Mouse (Mus musculus): ENCODE results near the gene Lrba.

Lrba gene

DNA sequence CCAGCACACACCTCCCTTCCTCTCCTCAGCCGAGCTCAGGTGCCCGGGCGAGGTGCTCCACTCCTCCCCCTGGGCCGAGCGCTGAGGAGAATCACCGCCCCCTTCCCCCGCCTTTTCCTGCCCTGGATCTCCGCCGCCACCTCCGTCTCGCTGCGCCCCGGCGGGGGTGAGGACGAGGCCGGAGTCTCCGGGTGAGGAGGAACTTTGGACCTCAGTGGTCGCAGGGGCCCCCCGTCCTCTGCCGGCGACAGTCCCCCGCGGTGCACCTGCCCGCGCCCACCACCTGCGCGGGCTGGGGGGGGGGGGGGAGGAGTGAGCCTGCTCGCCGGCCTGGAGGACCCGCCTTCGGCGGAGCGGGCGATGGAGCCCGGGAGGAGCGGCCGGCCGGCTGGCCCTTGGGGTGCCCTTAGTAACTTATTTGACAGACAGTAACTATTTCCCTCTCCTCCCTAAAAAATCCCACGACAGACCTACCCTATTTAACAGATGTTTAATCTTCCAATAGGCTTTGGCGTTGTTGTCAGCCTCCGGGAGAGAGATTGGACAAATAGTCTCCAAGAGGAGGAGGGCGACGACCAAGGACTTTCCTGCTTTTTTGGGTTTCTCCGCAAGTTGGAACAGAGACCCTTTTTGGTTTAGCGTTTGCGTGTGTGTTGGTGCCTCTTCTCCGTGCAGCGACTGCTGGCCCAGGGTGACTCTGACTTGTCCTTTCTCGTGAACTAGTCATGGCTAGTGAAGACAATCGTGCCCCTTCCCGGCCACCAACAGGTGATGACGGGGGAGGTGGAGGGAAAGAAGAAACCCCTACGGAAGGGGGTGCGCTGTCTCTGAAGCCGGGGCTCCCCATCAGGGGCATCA, at the start of gene Lrba:
TSS of gene Lrba (plus strand) at position 117 of the 858 bp plus-strand sequence.
- peak; percentile 85 for DNase-seq

DNA sequence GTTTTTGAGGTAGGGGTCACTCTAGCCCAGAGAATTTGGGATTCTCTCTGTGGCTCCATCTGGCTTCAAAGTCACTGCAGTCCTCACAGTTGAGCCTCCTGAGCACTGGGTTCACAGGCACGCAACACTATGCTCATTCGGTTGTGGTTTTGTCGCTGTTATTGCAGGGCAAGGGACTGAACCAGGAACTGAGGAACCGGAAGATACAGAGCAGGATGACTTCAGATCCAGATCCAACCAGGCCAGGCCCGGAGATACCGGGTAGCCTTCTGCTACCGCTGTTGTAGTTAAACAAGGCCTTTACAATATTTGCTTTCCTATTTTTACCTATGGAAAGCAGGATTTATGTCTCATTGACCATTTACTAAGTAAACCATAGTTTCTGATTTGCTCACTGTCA, 44.8 kb upstream of the Lrba start:
- no peak for DNase-seq

DNA sequence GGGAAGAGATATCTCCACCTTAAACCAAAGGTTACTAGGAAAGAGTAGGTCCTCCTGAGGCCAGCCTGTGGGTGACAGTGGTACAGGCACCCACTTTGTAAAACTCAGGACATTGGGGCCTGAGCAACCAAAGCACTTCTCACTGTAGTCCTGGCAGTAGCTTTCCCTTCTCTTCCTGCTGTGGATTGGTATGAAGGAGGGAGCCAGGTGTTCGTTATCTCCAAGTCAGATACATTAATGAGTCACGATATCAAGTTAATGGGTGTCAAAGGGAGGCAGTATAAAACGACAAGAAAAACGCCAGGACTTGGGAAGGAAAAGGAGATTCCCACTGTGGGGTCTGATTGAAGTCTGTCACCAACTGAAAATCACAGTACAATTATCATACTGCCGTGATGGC, 43.4 kb upstream of the Lrba start:
- no peak for DNase-seq

DNA sequence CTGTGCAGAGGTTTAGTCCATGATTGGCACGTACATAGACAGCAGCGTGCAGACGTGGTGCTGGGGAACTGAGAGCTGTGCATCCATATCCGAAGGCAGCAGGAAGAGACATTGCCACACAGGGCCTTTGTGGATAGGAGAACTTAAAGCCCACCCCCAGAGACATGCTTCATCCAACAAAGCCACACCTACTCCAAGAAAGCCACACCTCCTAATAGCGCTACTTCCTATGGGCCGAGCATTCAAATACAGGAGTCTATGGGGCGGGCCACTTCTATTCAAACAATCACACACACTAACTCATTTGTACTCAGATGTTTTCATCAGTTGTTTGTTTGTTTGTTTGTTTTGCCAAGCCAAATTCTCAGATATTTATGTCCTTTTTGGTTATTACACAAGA, 39.9 kb upstream of the Lrba start:
- DNase-seq: no peak

DNA sequence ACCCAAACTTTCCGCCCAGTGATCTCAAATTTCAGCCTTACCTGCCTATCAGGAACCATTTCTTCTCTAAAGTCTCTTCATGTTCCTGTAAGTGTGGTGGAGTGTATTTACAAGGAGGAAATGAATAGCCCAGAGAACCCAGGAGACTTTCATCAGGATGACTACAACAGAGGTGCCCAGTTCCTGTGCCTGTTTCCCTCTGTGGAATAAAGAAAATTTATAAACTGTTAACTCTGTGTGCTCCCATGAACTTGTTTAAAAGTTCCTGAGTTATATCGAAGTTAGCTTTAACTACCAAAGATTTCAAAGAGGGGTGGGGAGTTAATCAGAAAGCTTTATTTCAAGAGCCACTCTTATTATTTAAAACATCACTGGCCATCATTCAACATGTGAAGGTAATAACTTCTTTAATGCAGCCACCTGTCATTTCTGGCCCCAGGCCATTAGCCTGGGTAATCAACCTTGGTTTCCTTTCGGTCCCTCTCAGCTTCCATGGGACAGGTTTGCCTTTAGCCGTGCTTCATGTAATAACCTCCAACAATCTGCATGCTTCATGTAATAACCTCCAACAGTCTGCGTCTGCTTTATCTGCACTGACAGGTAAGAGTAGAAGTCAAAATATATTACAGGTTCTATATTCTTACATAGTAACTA, 36.6 kb upstream of the Lrba start:
- DNase-seq: no peak

DNA sequence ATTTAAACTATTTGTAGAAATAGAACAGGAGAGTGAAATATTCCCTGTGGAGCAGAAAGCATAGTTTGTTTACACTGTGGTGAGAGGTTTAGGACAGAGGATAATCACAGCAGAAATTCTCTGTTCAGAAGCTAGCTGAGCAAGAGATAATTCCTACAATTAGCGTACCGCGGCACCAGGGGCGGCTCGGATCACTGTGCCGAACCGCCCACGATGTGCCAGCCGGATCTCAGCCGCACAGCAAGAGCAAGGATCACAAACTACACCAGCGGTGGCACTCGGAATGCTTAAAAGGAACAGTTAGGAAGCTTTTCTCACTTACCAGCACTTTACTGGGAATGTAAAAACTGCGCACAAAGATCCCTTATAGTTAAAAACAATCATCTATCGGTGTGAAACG, 28.5 kb upstream of the Lrba start:
- DNase-seq: no peak

DNA sequence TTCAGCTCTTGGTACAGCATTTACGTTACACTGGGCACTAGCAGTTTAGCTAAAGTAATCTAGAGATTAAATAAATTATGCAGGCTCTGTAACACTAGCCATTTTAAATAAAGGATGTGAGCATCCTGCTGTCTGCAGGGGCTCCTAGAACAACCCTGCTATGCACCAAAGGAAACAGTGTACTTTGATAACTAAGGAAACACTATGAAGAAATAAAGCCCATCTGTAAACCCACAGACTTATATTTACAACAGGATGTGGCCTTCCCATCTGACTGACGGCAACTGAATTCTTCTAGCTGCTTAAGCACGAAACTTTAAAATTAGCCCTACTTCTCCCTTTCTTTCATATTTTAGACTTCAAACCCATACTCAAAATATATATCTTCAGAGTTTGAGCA, 28.0 kb upstream of the Lrba start:
- DNase-seq: no peak

DNA sequence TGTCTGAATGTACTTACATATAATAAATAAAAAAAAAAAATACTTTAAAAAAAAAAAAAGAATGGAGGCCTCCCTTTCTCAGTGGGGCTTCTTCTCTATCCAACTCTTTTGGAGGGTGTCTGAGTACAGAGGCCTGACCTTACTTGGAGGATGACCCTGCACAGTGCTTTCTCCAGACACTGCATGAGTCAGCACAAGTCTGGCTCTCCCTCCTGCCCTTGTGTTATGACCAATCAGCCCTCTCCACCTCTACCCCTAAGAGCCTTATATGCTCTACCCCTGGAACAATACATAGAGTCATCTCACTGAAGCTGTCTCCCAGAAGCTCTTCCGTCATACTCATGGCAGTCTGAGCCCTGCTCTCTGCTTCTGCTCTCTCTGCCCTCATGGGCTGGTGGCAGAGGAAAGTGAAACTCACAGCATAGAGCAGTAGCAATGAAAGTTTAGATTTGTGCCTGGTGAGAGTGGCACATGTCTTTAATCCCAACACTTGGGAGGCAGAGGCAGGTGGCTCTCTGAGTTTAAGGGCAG, 22.8 kb upstream of the Lrba start:
- no peak for DNase-seq

DNA sequence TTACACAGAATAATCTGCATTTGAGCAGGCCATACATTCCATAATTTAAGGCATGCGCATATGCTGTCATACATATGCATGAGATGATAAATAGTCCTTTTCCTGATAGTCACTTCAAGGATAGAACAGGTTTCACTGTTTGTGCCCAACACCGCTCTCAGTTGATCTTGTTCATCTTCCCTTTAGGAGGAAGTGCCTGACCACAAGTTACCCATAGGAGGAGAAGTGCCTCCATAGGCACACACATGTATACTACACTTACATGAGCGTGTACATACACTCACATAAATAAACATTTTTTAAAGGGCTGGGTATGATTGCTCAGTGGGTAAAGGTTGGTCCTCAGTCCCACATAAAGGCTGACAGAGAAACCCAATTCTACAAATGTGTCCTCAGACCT, 22.0 kb upstream of the Lrba start:
- DNase-seq: no peak

DNA sequence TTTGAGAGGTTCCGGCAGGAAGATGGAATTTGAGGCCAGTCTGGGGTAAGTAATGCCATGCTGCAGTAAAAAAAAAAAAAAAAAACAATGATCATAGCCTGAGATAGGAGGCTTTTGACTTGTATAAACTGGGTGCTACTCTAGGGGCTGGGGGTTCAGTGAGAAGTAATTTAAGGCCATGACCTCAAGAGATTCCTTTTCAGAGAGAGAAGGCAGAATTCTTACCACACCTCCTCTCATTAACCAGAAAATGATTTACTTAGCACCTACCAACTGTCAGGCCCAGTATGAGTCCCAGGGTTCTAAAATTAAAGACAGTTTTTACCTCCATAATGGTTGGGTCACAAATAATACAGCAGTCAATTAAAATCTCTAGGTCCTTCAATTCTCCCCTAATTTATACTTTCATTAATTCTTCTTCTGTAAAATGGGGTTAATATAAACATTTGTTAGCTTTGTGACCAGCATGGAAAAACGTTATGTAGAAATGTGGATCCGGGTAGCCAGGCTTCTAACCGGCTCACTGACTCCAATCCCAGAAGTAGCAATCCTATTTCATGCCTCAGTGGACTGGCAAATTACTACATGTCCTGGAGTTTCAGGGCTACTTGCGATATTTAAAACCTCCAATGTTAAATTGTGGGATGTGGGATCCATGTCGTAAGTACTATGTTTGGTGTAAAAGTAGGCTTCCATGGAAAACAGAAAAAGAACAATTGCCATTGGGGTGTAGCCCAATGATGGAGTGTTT, 19.7 kb upstream of the Lrba start:
- peak; percentile 59 for DNase-seq

DNA sequence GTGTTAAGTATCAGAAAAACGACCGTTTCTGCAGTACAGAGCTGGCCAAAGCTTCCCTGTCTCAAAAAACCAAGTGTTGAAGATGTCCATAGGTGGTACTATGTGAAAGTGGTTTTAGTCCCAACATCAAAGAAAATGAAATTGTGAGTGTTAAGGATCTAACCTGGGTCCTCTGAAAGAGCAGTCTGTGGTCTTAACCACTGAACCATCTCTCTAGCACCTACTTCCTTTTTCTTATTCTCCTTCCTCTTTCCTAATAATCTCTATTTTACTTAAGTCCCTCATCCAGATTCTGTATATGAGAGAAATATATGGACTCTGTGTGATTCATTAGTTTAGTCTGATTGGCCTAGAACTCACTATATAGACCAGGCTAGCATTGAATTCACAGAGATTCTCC, 17.9 kb upstream of the Lrba start:
- no peak for DNase-seq

DNA sequence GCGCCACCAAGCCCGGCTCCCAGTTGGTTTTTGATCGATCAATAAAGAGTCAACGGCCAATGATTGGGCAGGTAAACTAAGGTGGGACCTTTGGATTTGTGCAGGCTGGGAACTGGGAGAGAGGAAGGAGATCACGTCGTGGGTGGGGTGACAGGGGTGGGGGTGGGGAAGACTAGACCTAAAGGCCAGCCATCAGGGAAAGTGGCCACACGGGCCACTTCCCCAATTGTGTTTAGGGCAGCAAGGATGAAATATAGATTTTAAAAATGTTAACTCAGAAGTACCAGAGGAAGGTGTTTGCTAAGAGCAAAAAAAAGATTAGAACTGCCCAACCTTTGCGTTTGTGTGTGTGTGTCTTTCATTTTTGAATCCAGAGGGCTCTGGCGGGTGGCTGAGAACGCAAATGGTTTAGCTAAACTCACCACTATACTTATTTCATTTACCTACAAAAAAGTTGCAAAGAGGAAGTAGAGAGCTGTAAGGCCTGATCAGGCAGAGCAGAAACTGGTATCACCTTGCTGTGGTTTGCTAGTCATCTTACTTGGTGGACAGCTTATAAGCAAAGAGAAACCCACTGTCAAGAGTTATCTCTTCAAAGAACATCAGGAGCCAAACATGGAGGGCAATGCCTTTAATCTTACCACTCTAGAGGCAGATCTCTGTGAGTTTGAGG, 14.1 kb upstream of the Lrba start:
- no peak for DNase-seq

DNA sequence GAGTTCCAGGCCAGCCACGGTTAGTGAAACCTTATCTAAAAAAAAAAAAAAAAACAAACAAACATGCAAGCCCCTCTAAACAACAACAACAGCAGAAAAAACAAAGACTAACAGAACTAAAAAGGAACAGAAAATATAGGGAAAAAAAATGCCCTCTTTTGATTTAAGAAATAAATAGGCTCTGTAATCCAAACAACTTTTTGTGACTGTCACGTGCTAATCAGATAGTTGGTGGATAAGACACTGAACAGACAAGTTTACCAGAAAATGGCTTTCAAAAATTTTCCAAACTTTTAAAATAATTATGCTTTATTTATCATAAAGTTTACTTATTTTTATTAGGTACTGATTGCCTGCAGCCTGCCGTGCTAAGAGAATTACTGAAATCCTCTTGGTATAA, 13.5 kb upstream of the Lrba start:
- no peak for DNase-seq

DNA sequence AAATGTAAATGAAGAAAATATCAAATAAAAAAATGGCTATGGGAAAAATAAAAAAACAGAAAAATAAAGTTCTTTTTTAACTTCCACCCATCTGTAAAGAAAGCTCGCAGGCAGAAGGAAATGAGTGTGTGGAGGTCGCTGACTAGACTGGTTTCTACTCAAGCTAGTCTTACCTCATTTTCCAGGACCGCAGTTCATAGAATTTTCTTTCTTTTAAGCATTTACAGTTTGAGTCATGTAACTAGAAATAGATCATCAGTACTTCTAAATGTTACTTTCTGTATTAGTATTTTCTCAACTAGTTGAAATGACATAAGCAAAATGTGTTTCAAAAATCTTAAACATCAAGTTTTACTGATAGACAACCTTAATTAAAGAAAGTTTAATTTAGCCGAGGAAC, 10.2 kb upstream of the Lrba start:
- no peak for DNase-seq

DNA sequence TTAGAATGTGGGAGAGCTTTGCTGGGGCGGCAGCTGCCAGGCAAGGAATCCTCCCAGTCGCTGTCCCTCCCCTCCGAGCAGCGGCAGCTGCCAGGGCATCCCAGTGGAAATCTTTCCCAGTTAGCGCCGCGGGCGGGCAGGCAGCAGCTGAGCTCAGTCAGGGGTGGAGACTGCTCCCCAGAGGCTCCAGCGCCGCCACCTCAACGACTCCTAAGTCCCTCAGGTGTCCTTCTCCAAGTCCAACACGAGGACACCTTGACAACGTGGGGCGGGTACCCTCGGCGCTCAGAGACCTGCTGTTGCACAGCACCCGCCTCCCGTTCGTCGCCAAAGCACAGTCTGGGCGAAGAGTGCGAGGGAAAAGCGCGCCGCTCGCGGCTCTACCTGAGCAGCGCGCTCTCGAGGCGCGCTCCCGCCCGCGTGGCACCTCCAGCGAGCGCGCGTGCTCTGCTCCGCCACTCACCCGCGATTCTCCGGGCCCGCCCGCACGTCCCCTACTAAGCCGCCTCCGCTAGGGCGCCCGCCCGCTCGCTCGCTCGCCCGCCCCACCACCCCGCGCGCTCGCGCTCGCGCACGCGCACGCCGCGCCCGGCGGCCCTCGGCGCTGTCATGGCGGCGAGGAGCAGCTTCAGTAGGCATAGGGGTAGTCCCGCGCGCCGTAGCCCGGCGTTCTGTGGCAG, 706 bp upstream of the Lrba start:
- peak; percentile 95 for DNase-seq

DNA sequence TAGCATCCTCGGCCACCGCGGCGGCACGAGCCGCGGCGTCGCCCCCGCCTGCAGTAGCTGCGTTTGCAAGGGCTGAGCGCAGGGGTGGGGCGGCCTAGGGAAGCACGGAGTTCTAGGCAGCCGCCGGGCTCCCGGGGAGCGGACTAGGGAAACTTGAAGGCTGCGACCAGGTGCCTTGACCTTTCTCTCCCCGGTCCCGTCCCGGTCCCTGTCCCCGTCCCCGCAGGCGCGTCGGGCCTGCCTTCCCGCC, 241 bp upstream of the Lrba start:
- DNase-seq: no peak

DNA sequence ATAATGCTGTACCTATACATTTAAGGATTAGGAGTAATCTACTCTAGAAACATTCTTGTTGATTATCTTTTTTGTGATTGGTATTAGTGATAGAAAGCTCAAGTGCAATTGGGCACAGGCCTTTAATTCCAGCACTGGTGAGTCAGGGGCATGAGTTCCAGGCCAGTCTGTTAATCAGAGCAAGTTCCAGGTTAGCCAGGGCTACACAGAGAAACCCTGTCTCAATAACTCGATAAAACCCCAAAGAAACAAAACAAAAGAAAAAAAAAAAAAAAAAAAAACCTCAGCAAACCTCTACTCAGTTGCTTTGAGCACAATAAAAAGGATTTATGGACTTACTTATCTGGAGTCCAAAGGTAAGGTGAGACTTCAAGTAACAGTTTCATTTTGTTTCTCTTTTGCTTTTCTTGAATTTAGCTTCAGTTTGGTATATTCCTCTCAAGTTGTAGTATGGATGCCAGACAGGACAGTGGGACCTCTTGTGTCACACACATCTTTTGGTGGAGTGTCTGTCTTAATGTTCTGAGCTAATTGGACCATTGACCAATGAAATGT, 7.1 kb downstream of the Lrba start:
- no peak for DNase-seq

DNA sequence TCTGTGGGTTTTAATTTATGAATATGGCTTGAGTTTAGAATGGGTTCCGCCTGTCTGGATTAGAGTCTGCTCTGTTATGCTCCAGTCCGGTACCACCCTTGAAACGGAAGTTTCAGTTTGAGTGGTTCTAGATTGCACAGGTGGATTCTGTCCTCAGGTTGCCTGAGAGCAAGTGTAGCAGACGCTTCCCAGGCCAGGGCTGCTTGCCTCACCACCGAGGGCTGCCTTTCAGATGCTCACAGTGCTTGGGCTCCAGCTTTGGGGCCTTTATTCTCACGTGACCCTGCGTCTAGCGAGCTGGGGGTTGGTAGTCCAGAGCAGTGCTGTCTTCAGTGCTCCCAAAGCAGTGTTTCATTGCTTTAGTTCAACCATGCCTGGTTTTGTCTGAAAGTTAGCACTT, 22.7 kb downstream of the Lrba start:
- DNase-seq: no peak

DNA sequence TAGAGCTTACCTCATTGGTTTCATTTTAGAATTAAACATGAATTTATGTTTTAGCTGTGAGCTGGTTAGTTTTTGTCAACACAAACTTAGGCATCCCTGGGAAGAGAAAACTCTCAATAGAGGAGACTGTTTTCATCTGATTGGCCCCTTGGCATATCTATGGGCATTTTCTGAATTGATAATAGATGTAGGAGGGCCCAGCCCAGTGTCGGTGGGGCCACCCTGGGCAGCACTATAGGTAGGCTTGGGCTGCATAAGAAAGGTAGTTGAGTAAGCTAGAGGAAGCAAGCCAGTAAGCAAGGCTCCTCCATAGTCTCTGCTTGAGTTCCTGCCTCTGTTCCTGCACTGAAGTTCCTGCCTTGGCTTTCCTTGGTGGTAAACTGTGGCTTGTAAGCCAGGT, 26.7 kb downstream of the Lrba start:
- DNase-seq: no peak

DNA sequence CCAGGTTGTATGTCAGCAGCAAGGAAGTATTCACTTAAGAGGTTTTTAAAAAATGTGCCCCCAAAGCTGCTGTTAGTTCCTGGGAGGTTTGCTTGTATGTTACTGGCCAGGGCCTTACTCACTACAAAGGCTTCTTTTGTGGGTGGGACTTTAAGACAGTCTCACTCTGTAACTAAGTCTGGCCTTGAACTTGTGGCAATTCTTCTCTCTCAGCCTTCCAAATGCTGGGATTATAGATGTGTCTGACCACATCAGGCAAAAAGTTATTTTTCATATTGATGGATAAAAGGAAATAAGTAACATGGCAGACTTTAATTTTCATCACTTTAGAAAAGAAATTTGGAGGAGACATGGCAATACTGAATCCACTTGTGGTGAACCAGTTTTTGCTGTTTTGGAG, 28.1 kb downstream of the Lrba start:
- no peak for DNase-seq

DNA sequence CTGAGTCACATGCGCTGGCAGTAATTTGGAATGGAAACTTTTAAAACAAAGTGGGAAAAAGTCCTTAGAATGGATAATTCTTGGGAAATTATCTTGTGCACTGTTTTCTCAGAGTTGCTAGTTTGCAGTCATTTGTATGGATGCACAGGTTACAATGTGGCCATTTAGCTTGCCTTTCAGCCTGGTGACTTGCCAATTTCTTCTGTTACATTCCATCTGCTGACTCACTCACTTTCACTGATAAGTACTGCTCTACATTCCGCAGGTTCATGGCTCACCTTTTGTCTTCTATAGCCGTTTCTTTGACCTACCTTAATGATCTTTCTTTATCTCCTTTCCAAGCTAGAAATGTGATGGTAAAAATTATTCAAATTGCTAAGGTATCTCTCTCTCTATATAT, 28.6 kb downstream of the Lrba start:
- no peak for DNase-seq

DNA sequence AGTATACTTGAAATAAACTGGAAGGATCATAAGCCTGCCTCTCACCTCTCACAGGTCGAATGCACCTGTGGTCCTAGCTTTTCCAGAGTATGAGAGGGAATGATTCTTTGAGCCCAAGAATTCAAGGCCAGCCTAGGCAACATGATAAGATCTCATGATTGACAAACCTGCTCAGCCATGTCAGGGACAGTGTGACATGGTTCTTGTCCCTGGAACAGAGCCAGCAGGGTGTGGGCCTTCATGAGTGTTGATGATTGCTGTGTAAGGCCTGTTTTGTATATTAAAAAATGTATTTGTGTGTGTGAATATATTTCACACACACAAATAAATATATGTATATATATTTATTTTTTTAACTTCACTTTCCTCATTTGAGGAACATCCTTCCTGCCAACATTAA, 29.3 kb downstream of the Lrba start:
- DNase-seq: no peak

All from retina, postnatal 1 day (tissue).